Mouse (Mus musculus): ENCODE measurements around the gene Brk1.
A peak's percentile ranks its signal among the peaks of the same experiment; 100 is the strongest.

Brk1 gene

GRCm38 (mm10) chr6:113623941-113624751, 19.6 kb downstream of the Brk1 start, which contains the start of gene Vhl:
Gene Vhl (plus strand): TSS chr6:113623959.
- DNase-seq (ENCODE audit: low spot score): peak; percentile 83

GRCm38 (mm10) chr6:113624989-113625770, 20.6 kb downstream of the Brk1 start:
- DNase-seq (ENCODE audit: low spot score): no peak

- no peak for DNase-seq (ENCODE audit: low spot score)
Measured at GRCm38 (mm10) chr6:113630322-113630721, 25.8 kb downstream of the Brk1 start.

GRCm38 (mm10) chr6:113632863-113633262, 28.3 kb downstream of the Brk1 start:
- no peak for DNase-seq (ENCODE audit: low spot score)

- DNase-seq (ENCODE audit: low spot score): peak; percentile 97
Measured at GRCm38 (mm10) chr6:113638302-113639040, 33.9 kb downstream of the Brk1 start, which contains the start of gene Irak2. Gene Irak2 (plus strand): TSS chr6:113638467.

GRCm38 (mm10) chr6:113639201-113639600, 34.6 kb downstream of the Brk1 start:
- DNase-seq (ENCODE audit: low spot score): no peak

- DNase-seq (ENCODE audit: low spot score): no peak
Measured at GRCm38 (mm10) chr6:113642605-113643004, 38.0 kb downstream of the Brk1 start.

GRCm38 (mm10) chr6:113643021-113643420, 38.4 kb downstream of the Brk1 start:
- no peak for DNase-seq (ENCODE audit: low spot score)

GRCm38 (mm10) chr6:113643967-113644366, 39.4 kb downstream of the Brk1 start:
- DNase-seq (ENCODE audit: low spot score): no peak

- DNase-seq (ENCODE audit: low spot score): no peak
Measured at GRCm38 (mm10) chr6:113644808-113645207, 40.2 kb downstream of the Brk1 start.

GRCm38 (mm10) chr6:113649346-113650196, 45.0 kb downstream of the Brk1 start:
- no peak for DNase-seq (ENCODE audit: low spot score)

GRCm38 (mm10) chr6:113650197-113650640, 45.6 kb downstream of the Brk1 start:
- DNase-seq (ENCODE audit: low spot score): no peak

- no peak for DNase-seq (ENCODE audit: low spot score)
Measured at GRCm38 (mm10) chr6:113651626-113652025, 47.1 kb downstream of the Brk1 start.

GRCm38 (mm10) chr6:113653551-113653950, 49.0 kb downstream of the Brk1 start:
- DNase-seq (ENCODE audit: low spot score): no peak

GRCm38 (mm10) chr6:113654102-113654501, 49.5 kb downstream of the Brk1 start:
- no peak for DNase-seq (ENCODE audit: low spot score)

GRCm38 (mm10) chr6:113654753-113655397, 50.3 kb downstream of the Brk1 start:
- no peak for DNase-seq (ENCODE audit: low spot score)

- no peak for DNase-seq (ENCODE audit: low spot score)
Measured at GRCm38 (mm10) chr6:113655475-113655874, 50.9 kb downstream of the Brk1 start.

- peak; percentile 74 for DNase-seq (ENCODE audit: low spot score)
Measured at GRCm38 (mm10) chr6:113656847-113657246, 52.3 kb downstream of the Brk1 start.

GRCm38 (mm10) chr6:113658226-113658625, 53.7 kb downstream of the Brk1 start:
- DNase-seq (ENCODE audit: low spot score): no peak

- no peak for DNase-seq (ENCODE audit: low spot score)
Measured at GRCm38 (mm10) chr6:113659648-113660491, 55.3 kb downstream of the Brk1 start.
